Mouse (Mus musculus) gastrocnemius, postnatal 10 days (tissue): ENCODE results near the gene Camk1d. TPM values are rescaled to one million over a fixed set of nuclear protein-coding genes. Genes with fewer than 3 reads are reported as not detected.
"Not testable (repeated sequence)": the region's sequence is repeated elsewhere in the genome, so short reads cannot be mapped to it uniquely, and the experiment has no call there.

ENCODE experiments used
- DNase-seq: peaks from one replicate; pipeline ENCODE4 v3.0.0; 2021; ENCODE audit warnings: mixed read lengths
- total RNA-seq, 2 experiments: library from RNA; stranded (reverse); gene quantifications; 2 replicates each; pipeline ENCODE4 v1.2.3; 2021

Gene Camk1d
- total RNA-seq, 2 experiments from 2014 or later = 2.4 to 5.0 TPM

- DNase-seq = no peak
Measured at GRCm38 (mm10) chr2:5397468-5397867, 316.8 kb downstream of the Camk1d start.

- no peak for DNase-seq
Measured at GRCm38 (mm10) chr2:5396415-5396814, 317.9 kb downstream of the Camk1d start.

- DNase-seq = no peak
Measured at GRCm38 (mm10) chr2:5395873-5396272, 318.4 kb downstream of the Camk1d start.

GRCm38 (mm10) chr2:5392921-5393320, 321.4 kb downstream of the Camk1d start:
- DNase-seq = no peak

DNA sequence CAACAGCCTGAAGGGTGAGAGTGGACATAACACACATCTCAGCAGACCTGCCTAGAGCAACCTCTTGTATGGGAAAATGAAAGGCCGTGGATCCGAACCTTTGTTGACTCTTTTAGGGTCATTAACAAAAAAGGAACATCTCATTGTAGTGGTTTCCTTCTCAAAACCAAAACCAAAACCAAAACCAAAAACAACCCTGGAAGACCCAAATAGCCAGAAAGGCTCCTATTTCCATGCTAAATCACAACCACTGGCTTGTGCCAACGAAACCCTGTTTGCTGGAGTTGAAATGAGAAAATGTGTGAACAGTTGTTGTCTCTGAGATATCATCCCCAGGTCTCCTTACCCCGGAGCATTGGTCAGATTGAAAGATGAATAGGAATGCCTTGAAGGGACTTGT, 321.8 kb downstream of the Camk1d start:
- no peak for DNase-seq

DNA sequence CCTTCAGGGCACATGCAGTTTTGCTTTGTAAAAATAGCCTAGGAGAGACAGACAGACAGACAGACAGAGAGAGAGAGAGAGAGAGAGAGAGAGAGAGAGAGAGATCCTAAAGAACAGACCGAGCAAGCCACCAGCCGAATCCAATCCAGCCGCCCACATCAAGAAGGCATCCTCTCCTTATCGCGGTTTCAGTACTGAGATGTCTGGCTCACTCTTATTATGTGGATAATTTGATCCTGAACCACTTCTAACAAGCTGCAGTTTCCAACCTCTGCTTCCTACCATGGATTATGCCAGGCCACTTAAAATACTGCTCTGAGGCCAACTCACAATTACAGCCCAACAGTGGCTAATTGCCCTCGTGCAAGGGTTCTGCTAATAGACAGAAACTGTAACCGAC, 325.9 kb downstream of the Camk1d start:
- no peak for DNase-seq

GRCm38 (mm10) chr2:5381712-5382710, 332.3 kb downstream of the Camk1d start:
- DNase-seq = no peak

GRCm38 (mm10) chr2:5380973-5381372, 333.3 kb downstream of the Camk1d start:
- DNase-seq = no peak

DNA sequence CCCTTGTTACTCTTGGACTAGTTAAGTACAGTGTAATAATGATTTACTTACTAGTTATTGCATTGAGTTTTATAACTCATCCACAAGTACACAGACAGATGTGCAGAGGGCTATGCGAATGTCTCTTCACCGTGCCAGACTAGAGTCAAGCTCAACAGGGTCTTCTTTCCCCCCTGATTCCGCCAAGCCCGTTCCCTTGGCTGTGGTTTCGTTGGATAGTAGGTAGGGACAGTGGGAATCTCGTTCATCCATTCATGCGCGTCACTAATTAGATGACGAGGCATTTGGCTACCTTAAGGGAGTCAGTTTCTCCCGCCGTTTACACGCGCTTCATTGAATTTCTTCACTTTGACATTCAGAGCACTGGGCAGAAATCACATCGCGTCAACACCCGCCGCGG, 335.4 kb downstream of the Camk1d start:
- not testable (repeated sequence) for DNase-seq

DNA sequence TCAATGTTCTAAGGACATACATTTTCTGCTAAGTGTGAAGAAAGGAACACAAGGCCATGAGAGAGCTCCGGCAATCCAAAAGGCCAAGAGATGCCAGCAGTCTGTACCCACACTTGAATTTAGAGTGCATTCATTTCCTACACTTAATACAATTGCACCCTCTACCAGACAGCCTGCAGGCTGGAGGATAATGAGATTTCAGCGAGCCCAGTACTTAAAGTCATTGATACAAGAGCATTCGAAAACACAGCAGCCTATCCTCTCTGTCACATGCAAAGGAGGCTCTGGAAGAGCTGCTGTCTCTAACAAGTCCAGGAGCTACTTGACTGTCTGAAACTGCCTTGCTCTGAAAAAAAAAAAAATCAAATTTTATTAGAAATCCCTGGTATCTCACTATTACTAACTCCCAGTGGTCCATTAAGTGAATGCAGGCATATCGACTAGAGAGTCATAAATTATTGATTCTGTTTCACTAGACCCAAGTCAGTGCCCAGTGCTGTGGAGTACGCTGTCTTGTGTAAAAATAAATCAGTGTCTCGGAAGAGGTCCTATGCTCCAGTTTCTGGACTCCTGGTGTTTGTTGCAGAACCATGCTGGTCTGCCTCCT, 336.1 kb downstream of the Camk1d start:
- DNase-seq = no peak

DNA sequence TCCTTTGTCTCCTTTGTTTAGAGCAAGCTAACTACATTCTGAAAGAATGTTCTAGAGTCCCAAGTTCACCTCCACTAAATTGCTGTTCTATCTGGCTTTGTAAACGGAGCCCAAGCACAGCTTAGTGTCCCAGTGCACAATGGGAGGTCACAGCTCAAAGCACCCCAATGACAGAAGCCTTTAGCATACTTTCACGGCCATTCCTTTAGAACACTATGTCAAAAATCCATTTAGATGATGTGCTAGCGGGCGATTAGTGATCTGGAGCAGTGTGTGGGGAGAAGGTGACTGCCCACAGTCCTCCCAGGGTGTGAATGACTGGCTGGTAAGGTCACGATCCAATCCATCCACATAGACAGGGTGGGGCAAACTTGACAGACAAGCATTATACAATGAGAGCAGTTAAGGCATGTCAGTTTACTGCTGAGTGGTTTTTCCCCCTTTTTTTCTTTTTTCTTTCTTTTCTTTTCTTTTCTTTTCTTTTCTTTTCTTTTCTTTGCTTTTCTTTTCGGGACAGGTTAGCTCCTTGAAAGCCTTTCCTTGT, 341.4 kb downstream of the Camk1d start:
- no peak for DNase-seq

DNA sequence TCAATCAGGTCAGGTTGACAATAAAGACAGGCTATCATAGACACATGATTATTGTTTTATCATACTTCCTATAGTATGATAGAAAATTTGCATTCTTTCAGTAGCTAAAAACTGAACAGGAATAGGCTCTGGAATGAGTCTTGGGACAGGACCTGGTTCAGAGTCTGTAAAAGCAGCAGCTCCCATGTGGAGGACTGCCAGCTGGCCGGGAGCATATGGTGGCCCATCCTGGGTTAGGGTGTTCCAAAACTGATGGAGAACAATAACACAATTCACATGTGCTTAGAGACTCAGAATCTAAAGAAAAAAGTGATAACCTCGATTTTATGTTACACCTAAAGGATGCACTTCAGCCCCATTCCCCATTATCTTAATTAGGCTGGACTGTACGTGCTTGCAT, 343.0 kb downstream of the Camk1d start:
- no peak for DNase-seq

DNA sequence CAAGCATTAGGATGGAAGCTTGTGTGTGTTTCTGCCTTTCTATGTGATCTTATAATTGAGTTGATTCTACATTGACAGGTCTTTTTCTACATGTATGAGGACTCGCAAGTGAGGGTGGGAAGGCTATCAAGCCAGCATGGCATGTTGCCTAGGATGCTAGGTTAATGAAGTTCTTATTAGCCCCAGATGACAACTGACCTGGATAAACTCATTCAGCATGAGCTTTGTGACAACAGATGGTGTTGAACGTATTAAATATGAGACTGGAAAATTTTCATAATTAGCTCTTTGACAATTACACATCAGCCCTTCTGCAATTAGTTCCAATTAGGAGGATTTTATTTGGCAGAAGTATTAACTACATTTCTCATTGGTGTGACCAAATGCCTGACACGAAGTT, 343.7 kb downstream of the Camk1d start:
- no peak for DNase-seq

DNA sequence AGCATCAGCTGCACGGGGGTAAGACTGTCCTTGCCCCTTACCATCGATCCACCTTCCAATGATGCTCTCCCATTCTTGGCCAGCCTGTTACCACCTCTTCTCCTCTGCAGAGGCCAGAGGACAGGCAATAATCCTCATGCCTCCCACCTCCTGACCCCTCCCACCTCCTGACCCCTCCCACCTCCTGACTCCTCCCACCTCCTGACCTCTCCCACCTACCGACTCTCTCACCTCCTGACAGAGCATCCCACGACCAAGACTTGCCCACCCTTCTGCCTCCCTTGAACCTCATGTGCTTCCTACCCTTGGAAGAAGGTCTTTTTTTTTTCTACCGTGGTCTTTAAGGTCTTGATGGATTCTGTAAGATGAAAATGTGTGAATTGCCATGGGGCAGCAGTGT, 350.5 kb downstream of the Camk1d start:
- no peak for DNase-seq

DNA sequence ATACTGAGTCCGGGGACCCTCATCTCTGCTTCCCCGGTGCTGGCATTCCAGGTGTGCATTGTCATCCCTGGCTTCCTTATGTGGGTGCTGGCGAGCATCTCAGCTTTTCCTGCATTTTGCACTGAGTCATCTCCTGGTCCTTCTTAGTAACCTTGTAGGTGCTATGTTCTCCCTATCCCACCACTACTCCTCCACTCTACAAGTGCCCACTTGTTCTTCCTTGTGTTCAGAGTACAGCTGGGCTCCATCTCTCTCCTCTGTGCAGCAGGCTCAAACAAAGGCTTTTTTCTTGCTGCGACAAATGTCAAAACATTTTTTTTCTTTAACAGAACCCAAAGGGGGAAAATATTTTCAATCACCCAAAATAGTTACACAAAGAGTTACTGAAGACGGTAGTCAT, 356.3 kb downstream of the Camk1d start:
- no peak for DNase-seq

GRCm38 (mm10) chr2:5357056-5357455, 357.3 kb downstream of the Camk1d start:
- DNase-seq = no peak

DNA sequence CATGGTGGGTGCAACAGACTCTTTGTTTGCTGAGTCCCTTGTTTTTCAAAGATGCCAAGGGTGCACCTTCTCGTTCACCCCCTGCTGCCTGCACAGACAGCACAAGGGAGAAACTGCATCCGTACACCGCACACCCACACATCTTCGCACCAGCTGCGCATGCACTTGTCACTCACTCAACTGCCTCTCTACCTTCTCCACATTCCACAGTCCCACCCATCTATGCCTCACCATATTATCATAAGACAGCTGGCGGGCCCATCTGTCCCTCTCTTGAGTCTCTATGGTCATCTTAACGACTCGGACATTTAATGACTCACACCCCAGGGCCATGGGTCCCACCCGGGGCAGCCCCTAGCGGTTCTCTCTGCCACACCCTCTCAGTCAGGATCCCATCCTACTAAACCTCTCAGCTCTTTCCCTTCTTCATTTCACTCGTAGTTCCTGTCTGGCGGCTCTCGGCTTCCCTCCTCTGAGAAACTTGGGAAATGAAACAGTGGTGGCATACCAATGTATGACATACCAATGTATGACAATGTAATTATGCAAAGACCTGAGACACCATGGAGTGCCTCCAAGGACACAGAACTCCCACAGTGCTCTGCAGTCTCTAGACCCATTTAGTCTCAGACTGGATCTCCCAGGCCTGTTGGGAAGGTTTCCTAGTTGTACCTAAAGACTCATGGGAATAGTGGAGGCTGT, 361.3 kb downstream of the Camk1d start:
- DNase-seq = no peak

DNA sequence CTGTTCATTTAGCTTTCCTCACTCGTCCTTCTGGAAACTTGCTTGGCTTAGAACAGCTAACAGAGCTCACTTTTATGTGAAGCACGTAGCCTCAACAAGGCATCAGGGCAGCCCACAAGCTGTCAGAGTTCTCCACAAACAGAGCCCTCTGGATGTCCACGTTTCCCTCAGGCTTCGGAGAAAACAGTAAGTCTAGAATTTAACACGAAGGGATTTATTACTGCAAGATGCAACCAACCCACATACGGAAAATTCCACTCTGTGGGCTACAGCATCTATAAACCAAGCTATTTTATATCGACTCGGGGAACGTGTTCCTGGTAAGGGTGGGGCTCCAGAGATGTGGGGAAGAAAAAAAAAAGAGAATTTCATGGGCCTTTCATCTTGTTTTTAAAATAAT, 369.0 kb downstream of the Camk1d start:
- DNase-seq = no peak

DNA sequence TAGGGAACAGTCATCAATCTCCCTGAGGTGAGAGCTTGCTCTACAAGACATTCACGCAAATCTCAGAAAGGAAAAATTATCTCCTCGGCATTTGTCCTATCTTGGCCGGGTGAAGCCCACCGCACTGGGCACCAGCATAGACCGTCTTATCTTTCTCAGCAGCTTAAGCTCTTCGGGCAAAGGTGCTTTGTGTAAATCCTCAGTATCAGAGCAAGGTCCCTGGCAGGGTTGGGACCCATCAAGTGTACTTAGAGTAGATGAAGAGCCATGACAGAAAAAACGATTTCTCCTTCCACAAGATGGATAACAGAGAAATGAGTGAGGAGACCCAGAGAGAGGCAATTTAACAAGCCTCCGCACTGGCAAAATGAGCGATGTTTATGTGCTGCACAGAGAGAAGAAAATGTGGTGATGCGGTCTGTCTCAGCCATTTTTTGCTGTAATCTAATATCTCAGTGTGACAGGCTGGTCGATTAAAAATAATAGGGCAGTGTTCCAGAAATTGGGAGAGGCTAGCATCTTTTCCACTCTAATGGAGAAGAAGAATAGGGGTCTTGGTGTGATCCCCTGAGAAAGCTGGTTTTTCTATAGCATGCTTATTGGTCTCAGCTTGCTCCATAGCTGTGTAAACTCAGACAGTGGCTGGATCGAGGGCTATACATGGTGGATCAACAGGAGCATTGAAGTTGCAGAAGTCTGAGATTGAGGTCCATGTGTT, 386.6 kb downstream of the Camk1d start:
- no peak for DNase-seq

DNA sequence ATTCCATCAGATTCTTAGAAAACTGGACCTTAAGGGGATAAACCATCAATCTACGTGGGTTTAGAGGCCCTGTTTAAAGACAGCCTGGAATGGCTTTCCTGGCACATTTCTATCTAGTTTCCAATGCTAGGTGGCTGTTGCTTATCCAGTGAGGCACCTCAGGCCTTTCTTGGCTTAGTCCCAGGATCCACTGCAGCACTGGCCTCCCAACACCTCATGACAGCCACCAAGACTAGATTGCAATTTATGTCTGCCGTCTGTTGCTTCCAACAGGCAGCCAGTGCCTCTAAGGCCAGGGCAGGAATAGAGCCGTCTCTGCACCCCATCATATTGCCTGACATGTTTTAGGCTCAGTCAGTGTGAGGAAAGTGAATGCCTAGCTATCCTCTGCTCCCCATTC, 389.5 kb downstream of the Camk1d start:
- DNase-seq = no peak

DNA sequence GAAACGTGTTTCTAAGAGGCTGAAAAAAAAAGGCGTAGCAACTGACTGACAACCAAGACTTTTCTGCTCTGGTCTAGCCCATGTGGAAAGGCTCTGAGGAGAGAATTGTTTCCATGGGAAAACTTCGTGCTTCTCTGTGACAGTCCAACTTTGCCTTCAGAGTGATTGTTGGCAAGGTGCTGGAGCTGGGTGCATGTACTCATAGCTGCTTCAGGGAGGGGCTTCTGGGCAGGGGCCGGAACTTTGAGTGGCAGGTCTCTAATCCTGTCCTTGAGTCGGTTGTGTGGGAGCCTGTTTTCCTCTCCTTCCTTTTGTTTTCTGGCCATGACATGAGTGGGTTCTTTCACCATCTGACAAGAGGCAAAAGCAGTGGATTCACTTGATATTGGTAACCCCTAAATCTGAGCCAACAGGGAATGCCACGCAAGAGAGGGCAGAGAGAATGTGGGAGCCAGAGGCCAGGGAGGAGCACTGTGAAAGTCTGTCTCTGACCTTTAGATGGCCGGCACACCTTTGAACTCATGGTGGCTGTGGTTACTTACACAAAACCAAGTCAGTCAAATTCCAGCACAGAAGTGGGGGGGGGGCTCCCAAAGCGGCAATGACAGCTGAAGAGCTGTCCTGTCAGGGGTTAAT, 392.5 kb downstream of the Camk1d start:
- DNase-seq = no peak

GRCm38 (mm10) chr2:5319138-5319537, 395.2 kb downstream of the Camk1d start:
- DNase-seq = no peak
